Mouse (Mus musculus) urinary bladder, adult 18-20 months (tissue): ENCODE results near the gene Mink1.
A peak's percentile ranks its signal among the peaks of the same experiment; 100 is the strongest.
"Not testable (repeated sequence)": the region's sequence is repeated elsewhere in the genome, so short reads cannot be mapped to it uniquely, and the experiment has no call there.

Experiments
- DNase-seq, 2 experiments: peaks; one replicate each; pipeline ENCODE4 v3.0.0; 2022; ENCODE audit warnings: low spot score in 2 of 2, mixed read lengths in 2 of 2

Mink1 gene

GRCm38 (mm10) chr11:70562287-70562994 lies at the start of gene Mink1:
TSS of gene Mink1 (plus strand) at chr11:70562881.
- DNase-seq = peak; percentile 78 to 83

GRCm38 (mm10) chr11:70513520-70513919 lies 49.2 kb upstream of the Mink1 start:
- no peak for DNase-seq

- no peak for DNase-seq
Measured at GRCm38 (mm10) chr11:70514288-70514687, 48.4 kb upstream of the Mink1 start, which contains the start of gene Vmo1. TSS of gene Vmo1 (minus strand) at chr11:70514616.

- DNase-seq = no peak
Measured at GRCm38 (mm10) chr11:70516352-70516751, 46.3 kb upstream of the Mink1 start.

- DNase-seq = no peak
Measured at GRCm38 (mm10) chr11:70518436-70518835, 44.2 kb upstream of the Mink1 start.

GRCm38 (mm10) chr11:70518923-70519322 lies 43.8 kb upstream of the Mink1 start, which contains the start of gene Gltpd2:
TSS of gene Gltpd2 (plus strand) at chr11:70519196.
- DNase-seq = no peak

DNA sequence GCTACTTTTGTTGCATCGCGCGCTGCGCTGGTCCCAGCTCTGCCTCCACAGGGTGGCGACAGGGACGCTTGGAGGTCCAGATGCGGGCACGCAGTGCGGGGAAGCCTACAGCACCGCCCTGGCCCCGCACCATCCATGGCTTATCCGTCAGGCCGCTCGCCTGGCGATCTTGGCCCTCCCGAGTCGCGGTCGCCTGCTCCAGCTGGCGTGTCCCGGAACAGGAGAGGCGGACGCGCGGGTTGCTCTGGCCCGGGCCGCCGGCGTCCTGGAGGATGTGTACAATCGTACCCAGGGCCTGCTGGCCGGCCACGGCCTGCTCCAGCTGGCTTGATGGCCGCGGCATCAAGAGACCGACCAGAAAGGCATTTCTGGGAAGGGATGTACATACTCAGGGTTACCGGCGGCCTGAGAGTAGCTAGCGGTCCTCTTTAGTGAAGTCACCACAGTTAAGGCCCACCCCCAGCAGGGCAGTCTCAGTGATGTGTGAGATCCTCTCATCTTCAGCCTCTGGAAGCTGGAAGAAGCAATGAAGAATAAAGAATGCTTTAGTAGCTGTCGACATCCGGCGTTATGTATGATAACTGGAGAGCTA lies 42.4 kb upstream of the Mink1 start:
- peak in 1 of 2 experiments; percentile 36 for DNase-seq

- DNase-seq = not testable (repeated sequence)
Measured at GRCm38 (mm10) chr11:70523306-70523989, 39.2 kb upstream of the Mink1 start.

GRCm38 (mm10) chr11:70524782-70525181 lies 37.9 kb upstream of the Mink1 start:
- DNase-seq = no peak

DNA sequence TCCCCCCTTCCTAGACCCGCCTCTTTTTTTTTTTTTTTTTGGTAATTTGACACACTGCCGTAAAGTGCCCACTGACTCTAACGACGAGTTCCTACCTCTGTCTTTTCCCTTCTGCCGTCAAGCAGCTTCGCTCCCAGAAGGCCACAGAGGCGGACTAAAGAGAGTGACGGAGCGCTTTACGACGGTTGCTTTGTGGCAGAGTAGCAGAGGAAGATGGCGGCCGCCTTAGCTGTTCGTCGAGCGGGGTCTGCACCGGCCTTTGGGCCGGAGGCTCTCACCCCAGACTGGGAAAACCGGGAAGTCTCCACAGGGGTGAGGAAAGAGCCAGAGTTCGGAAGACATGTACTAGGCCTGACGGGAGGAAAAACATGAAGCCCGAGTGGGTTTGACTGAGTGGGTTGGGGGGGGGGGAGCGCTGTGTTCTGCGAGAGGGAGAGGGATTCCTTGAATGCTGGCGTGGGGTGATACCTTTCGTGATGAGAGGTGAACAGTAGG lies 37.5 kb upstream of the Mink1 start, which contains the start of gene Psmb6:
Gene Psmb6, plus strand, starts transcription at position 184 of the 495 bp plus-strand sequence.
- DNase-seq = peak; percentile 79 to 87

- DNase-seq = no peak
Measured at GRCm38 (mm10) chr11:70525726-70526125, 37.0 kb upstream of the Mink1 start.

GRCm38 (mm10) chr11:70526211-70526610 lies 36.5 kb upstream of the Mink1 start:
- no peak for DNase-seq

DNA sequence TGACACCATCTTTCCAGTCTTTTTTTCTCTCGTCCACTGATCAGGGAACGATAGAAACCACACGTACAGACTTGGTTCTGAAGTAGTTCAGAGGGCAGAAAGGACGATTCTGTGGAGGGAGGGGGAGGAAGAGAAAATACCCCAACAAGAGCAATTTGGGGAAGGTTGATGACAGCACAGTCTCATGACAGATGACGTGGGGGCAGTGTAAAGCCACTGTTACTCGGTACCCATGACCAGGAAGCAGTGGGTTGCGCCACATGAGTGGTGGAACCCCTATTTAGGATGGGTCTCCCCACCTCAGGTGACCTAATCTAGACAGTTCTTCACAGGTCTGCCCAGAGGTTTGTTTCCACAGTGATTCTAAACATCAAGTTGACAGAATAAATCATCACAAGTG lies 34.1 kb upstream of the Mink1 start:
- no peak for DNase-seq

DNA sequence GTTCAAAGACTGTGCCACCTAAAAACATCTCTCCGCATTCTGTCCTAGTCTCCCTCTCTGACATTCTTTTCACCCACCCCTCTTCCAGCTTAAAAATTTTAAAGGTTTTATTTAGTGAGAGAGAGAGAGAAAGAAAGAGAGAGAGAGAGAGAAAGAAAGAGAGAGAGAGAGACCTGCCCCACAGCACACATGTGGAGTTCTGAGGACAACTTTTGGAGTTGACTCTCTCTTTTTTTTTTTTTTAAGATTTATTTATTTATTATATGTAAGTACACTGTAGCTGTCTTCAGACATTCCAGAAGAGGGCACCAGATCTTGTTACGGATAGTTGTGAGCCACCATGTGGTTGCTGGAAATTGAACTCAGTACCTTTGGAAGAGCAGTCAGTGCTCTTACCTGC lies 31.6 kb upstream of the Mink1 start:
- not testable (repeated sequence) for DNase-seq

GRCm38 (mm10) chr11:70532839-70533238 lies 29.8 kb upstream of the Mink1 start, which contains the start of gene Gm40193:
TSS of gene Gm40193 (minus strand) at chr11:70532939.
- DNase-seq = no peak

DNA sequence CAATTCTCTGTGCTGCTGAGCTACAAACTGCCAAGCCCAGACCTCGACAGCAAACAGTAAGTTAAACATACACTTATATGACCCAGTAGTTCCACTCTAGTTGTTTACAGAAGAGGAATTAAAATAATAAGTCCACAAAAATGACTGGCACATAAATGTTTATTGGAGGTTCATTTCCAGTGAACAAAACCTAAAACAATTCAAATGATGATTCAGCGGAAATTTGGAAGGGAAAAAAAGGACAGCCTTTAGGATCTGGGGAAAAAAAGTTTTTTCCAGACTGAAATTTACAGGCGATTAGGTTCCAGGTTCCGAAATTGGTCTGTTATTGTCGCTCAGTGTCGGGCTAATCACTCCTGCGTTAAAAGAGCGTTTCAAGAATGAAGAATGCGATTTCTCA lies 23.3 kb upstream of the Mink1 start:
- no peak for DNase-seq

GRCm38 (mm10) chr11:70539877-70540587 lies 22.6 kb upstream of the Mink1 start, which contains the start of gene Pld2:
TSS of gene Pld2 (plus strand) at chr11:70540064.
- peak; percentile 84 to 88 for DNase-seq

DNA sequence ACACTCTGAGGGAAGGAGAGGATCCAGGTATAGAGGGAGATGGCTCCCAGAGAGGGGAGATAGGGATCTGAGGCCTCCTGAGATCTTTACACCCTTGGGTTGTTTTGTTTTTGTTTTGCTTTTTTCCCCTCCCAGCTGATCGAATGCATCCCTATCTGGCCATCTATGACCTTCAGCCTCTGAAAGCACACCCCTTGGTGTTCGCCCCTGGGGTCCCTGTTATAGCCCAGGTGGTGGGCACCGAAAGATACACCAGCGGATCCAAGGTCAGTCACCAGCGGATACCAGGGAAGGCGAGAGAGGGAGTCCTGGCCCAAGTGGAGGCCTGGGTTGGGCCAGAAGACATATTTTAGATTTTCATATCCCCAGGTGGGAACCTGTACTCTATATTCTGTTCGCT lies 21.8 kb upstream of the Mink1 start:
- DNase-seq = no peak

- DNase-seq = no peak
Measured at GRCm38 (mm10) chr11:70541415-70541814, 21.3 kb upstream of the Mink1 start.

DNA sequence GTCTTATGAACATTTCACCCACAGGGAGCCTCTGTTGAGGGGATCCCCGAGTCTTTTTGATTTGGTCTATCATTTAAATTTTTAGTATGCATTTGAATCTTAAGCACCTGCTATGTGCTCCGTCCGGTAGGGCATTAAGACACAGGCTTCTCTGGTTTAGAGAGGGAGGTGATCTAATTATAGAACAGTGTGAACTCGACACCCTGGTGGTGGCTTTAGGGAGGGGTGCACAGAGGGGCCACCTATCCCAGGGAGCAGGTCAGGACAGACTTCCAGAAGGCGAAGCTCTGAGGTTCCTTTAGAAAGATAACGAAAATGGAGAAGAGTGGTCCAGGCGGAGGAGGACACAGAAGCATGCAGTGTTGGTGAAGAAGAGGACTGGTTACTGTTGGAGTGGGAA lies 18.2 kb upstream of the Mink1 start:
- no peak for DNase-seq

GRCm38 (mm10) chr11:70551526-70551925 lies 11.2 kb upstream of the Mink1 start:
- DNase-seq = no peak

DNA sequence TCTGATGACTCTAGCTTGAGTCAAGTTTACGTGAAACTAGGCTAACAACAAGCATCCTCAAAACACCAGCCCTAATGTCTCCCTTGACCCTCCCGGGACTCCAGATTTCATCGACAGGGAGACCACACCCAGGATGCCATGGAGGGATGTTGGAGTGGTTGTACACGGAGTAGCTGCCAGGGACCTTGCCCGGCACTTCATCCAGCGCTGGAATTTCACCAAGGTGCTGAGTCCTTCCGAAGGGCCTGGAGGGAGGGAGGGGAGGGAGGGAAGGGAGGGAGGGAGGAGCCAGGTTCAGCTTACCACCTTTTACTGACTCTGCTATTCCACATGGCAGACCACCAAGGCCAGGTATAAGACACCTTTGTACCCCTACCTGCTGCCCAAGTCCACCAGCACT lies 8.7 kb upstream of the Mink1 start:
- no peak for DNase-seq
